Comparison of ENCODE assay signal across 27 mouse cellular contexts in genomic region chr4:111367771-111368170, GRCm38 (mm10). TPM values are rescaled to one million over a fixed set of nuclear protein-coding genes. Genes with fewer than 3 reads are reported as not detected.
DNase-seq lines count a peak whose midpoint lies in the region; ATAC-seq and TF ChIP-seq lines count a peak whose summit lies in the region.
"Had no signal": no experiment of that assay in that cellular context is flagged by ENCODE, and none has a peak within 500 bp of the region (broad histone marks: within the 10 kb centered on the region; RNA-seq: fewer than 3 reads in every experiment).

No protein-coding gene starts in this region.

- H3K4me2 ChIP-seq in embryonic facial prominence, embryonic 13.5 days: no peak overlapping the region
- H3K4me2 ChIP-seq: embryonic facial prominence, embryonic 12.5 days; embryonic facial prominence, embryonic 15.5 days; forebrain, embryonic 12.5 days had no signal

- H3K4me1 ChIP-seq in embryonic facial prominence, embryonic 13.5 days: 0 out of 2 replicates have a peak, but pooled peaks cover 3% of the 10 kb centered on the region
- peaks cover 10% of the 10 kb centered on the region; the same call in 1 of the 2 replicates for H3K4me1 ChIP-seq in embryonic facial prominence, embryonic 10.5 days
- H3K4me1 ChIP-seq: embryonic facial prominence, embryonic 12.5 days; forebrain, embryonic 10.5 days; forebrain, embryonic 12.5 days had no signal

- H3K27ac ChIP-seq in embryonic facial prominence, embryonic 13.5 days: 0 out of 2 replicates have a peak overlapping the region, but pooled peaks have one; percentile 4
- no peak overlapping the region for H3K27ac ChIP-seq in embryonic facial prominence, embryonic 10.5 days (replicated peaks)
- H3K27ac ChIP-seq: embryonic facial prominence, embryonic 12.5 days; embryonic facial prominence, embryonic 15.5 days; forebrain, embryonic 10.5 days; forebrain, embryonic 12.5 days had no signal

- H3K36me3 ChIP-seq in embryonic facial prominence, embryonic 13.5 days: no peaks in the 10 kb centered on the region
- no peaks in the 10 kb centered on the region for H3K36me3 ChIP-seq in embryonic facial prominence, embryonic 10.5 days (replicated peaks)
- H3K36me3 ChIP-seq: embryonic facial prominence, embryonic 12.5 days; embryonic facial prominence, embryonic 15.5 days; forebrain, embryonic 10.5 days; forebrain, embryonic 12.5 days had no signal

- no peaks in the 10 kb centered on the region for H3K27me3 ChIP-seq in embryonic facial prominence, embryonic 13.5 days
- H3K27me3 ChIP-seq in embryonic facial prominence, embryonic 10.5 days (replicated peaks; ENCODE audit: low read depth, poor library complexity, severe bottlenecking): no peaks in the 10 kb centered on the region
- H3K27me3 ChIP-seq: embryonic facial prominence, embryonic 12.5 days; embryonic facial prominence, embryonic 15.5 days; forebrain, embryonic 12.5 days had no signal

- TF ChIP-seq CTCF in brain, embryonic 14.5 days (IDR thresholded peaks at IDR 0.05; ENCODE audit: borderline replicate concordance, extremely low read depth, insufficient read depth, insufficient read length): no peak

- TF ChIP-seq POLR2A in brain, embryonic 14.5 days (IDR thresholded peaks at IDR 0.05; ENCODE audit: borderline replicate concordance, extremely low read depth, insufficient read depth, insufficient read length, poor library complexity, severe bottlenecking): no peak

- H3K9me3 ChIP-seq in embryonic facial prominence, embryonic 13.5 days: no peaks in the 10 kb centered on the region
- no peaks in the 10 kb centered on the region for H3K9me3 ChIP-seq in embryonic facial prominence, embryonic 10.5 days
- H3K9me3 ChIP-seq: embryonic facial prominence, embryonic 12.5 days; embryonic facial prominence, embryonic 15.5 days; forebrain, embryonic 10.5 days; forebrain, embryonic 12.5 days had no signal

- no peak for DNase-seq in embryonic facial prominence, embryonic 10.5 days (ENCODE audit: low spot score)
- peak; percentile 14 for DNase-seq in brain, embryonic 14.5 days (ENCODE audit: low read depth)
- DNase-seq in retina, embryonic 14.5 days (ENCODE audit: low spot score): peak; percentile 69
- peak; percentile 16 for DNase-seq in retina, postnatal 7 days (ENCODE audit: low read depth, low spot score)
- DNase-seq in spleen, postnatal 4 days (ENCODE audit: low spot score in 2 of 2): no peak
- no peak for DNase-seq in gastrocnemius, adult 8-10 months (ENCODE audit: low spot score in 2 of 2)
- no peak for DNase-seq in left cerebral cortex, adult 11 months (ENCODE audit: low spot score)
- DNase-seq: adrenal gland, adult 2 months; adrenal gland, postnatal 10 days; adrenal gland, postnatal 25 days; cerebellum, adult 11 months; cerebellum, adult 18-20 months; cerebellum, adult 8-10 months; cerebellum, adult 9-11 months; cerebellum, postnatal 14 days; cerebellum, postnatal 36 days; embryo, embryonic 11 days had no signal

- 59% methylated on average over 2 of the region's 2 CpGs for whole genome bisulfite sequencing in embryonic facial prominence, embryonic 13.5 days
- 64% methylated on average over 2 of the region's 2 CpGs for WGBS in embryonic facial prominence, embryonic 10.5 days

- ATAC-seq in embryonic facial prominence, embryonic 13.5 days (ENCODE audit: insufficient number of reproducible peaks, insufficient read depth, low FRiP score, low TSS enrichment, low read depth): no peak
- ATAC-seq: forebrain, embryonic 14.5 days; forebrain, embryonic 16.5 days had no signal

- no peak overlapping the region for H3K4me3 ChIP-seq in embryonic facial prominence, embryonic 13.5 days
- no peak overlapping the region for H3K4me3 ChIP-seq in embryonic facial prominence, embryonic 10.5 days
- H3K4me3 ChIP-seq: embryonic facial prominence, embryonic 12.5 days; embryonic facial prominence, embryonic 15.5 days; erythroblast, embryonic 14.5 days; forebrain, embryonic 10.5 days; forebrain, embryonic 12.5 days had no signal

- no peak overlapping the region for H3K9ac ChIP-seq in embryonic facial prominence, embryonic 13.5 days
- H3K9ac ChIP-seq: embryonic facial prominence, embryonic 12.5 days; embryonic facial prominence, embryonic 15.5 days; forebrain, embryonic 12.5 days had no signal

RNA-seq across cellular contexts. Expression of gene Bend5, which starts 47.0 kb away (rescaled TPM):
- polyA plus RNA-seq in embryonic facial prominence, embryonic 13.5 days (2015; fragmentation: Nextera tagmentation; extraction: Ambion mirVana): 143 and 145 TPM in 2 replicates
- polyA plus RNA-seq in embryonic facial prominence, embryonic 10.5 days (2016; fragmentation: Nextera tagmentation; extraction: Ambion mirVana): 31.0 and 35.8 TPM in 2 replicates
- polyA plus RNA-seq in brain, embryonic 14.5 days (2012; rRNA removed): 51.9 and 53.1 TPM in 2 replicates
- under 1 TPM; 0.22 to 0.92 (median 0.37) TPM for total RNA-seq in gastrocnemius, adult 8-10 months (2022)
- total RNA-seq: MEL had no signal
- polyA plus RNA-seq: C2C12; erythroblast, embryonic 14.5 days had no signal

Comparison
In these comparisons a context has a peak if more than half of its experiments do, and no peak if none do; other contexts are left out.
1. DNase-seq: peak in brain, embryonic 14.5 days (single experiment), retina, embryonic 14.5 days (single experiment) and retina, postnatal 7 days (single experiment); none in embryonic facial prominence, embryonic 10.5 days (single experiment), spleen, postnatal 4 days (0 of 2), gastrocnemius, adult 8-10 months (0 of 2) and left cerebral cortex, adult 11 months (single experiment).